1 mouse cellular context compared by ENCODE assay signal in the genomic region with DNA sequence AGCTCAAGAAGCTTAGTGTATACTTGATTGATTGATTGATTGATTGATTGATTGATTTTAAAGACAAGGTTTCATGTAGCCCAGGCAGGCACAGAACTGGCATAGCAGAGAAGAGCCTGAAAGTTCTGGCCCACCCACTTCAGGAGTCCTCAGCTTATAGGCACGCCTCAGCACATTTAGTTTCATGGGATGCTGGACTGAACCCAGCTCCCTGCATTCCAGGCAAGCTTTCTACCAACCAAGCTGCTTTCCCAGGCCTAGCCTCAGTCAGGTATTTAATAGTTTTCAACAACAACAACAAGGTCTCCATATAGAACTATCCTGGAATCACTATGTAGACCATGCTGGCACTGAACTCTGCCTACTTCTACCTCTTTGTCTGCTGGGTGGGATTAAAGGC.
TF ChIP-seq lines count a peak whose summit lies in the region.

No protein-coding gene starts in this region.

TF ChIP-seq in CH12.LX, 34 proteins besides CTCF, POLR2A, EP300 and RAD21 (continued from another document):
- no peak for TF ChIP-seq SMC3 (IDR thresholded peaks at IDR 0.05; ENCODE audit: low read depth, low read length)
- no peak for TF ChIP-seq NRF1 (IDR thresholded peaks at IDR 0.05; ENCODE audit: low read depth, low read length)
- TF ChIP-seq USF1 (IDR thresholded peaks at IDR 0.05; ENCODE audit: low read depth, low read length): no peak
- TF ChIP-seq GABPA (IDR thresholded peaks at IDR 0.05; ENCODE audit: insufficient replicate concordance, low read depth, low read length): no peak
- no peak for TF ChIP-seq MAX (IDR thresholded peaks at IDR 0.05; ENCODE audit: low read length)
- no peak for TF ChIP-seq USF2 (conservative IDR thresholded peaks at IDR 0.05; ENCODE audit: low read depth, low read length)
- no peak for TF ChIP-seq E2F4 (IDR thresholded peaks at IDR 0.05; ENCODE audit: insufficient replicate concordance, low read depth, low read length)
- no peak for TF ChIP-seq POLR2AphosphoS2 (IDR thresholded peaks at IDR 0.05; ENCODE audit: low read depth, low read length)
- TF ChIP-seq PAX5 (IDR thresholded peaks at IDR 0.05; ENCODE audit: low read length): no peak
- no peak for TF ChIP-seq IRF4 (IDR thresholded peaks at IDR 0.05; ENCODE audit: low read depth, low read length)
- TF ChIP-seq MAZ (IDR thresholded peaks at IDR 0.05; ENCODE audit: low read depth, low read length): no peak
